8 mouse cellular contexts compared by ENCODE assay signal in genomic region chr11:84525421-84526274, GRCm38 (mm10). TPM values are rescaled to one million over a fixed set of nuclear protein-coding genes. Genes with fewer than 3 reads are reported as not detected.
A peak's percentile ranks its signal among the peaks of the same experiment; 100 is the strongest.
DNase-seq lines count a peak whose midpoint lies in the region; ATAC-seq and TF ChIP-seq lines count a peak whose summit lies in the region.
"Had no signal": no experiment of that assay in that cellular context is flagged by ENCODE, and none has a peak within 500 bp of the region (broad histone marks: within the 10 kb centered on the region; RNA-seq: fewer than 3 reads in every experiment).

Lhx1 (minus strand) TSS chr11:84525535.

- H3K4me3 ChIP-seq in ES-Bruce4 (ENCODE audit: low read depth, low read length): peak within 1 kb of the TSS; percentile 62
- H3K4me3 ChIP-seq in embryonic facial prominence, embryonic 12.5 days: peak within 1 kb of the TSS; percentile 47
- peak within 1 kb of the TSS; percentile 37 for H3K4me3 ChIP-seq in liver, embryonic 16.5 days (ENCODE audit: low read depth, low read length)

- no peaks in the 10 kb centered on the region for H3K9me3 ChIP-seq in ES-Bruce4 (replicated peaks; ENCODE audit: control insufficient read depth, insufficient read depth, low read length, poor library complexity, severe bottlenecking)
- no peaks in the 10 kb centered on the region for H3K9me3 ChIP-seq in embryonic facial prominence, embryonic 12.5 days
- H3K9me3 ChIP-seq in liver, embryonic 16.5 days (replicated peaks; ENCODE audit: control insufficient read depth, low read length): no peaks in the 10 kb centered on the region

- peak within 1 kb of the TSS; percentile 86 for H3K4me2 ChIP-seq in embryonic facial prominence, embryonic 12.5 days (replicated peaks)
- H3K4me2 ChIP-seq in liver, embryonic 16.5 days (ENCODE audit: low read depth, low read length): peak within 1 kb of the TSS; percentile 48

- peak; percentile 2 for TF ChIP-seq CTCF in ES-Bruce4 (IDR thresholded peaks at IDR 0.05; ENCODE audit: low read depth, low read length)

- WGBS in embryonic facial prominence, embryonic 12.5 days: under 1% methylated on average over 64 of the region's 64 CpGs
- under 1% methylated on average over 64 of the region's 64 CpGs for WGBS in liver, embryonic 16.5 days (ENCODE audit: insufficient replicate concordance)

- peak within 1 kb of the TSS; percentile 25 for H3K9ac ChIP-seq in ES-Bruce4 (ENCODE audit: low read depth, poor library complexity, severe bottlenecking)
- H3K9ac ChIP-seq in embryonic facial prominence, embryonic 12.5 days: peak within 1 kb of the TSS; percentile 38; the same call in 1 of the 2 replicates
- no peak within 1 kb of the TSS for H3K9ac ChIP-seq in liver, embryonic 16.5 days (ENCODE audit: low read depth, low read length)

- no peak within 1 kb of the TSS for H3K27ac ChIP-seq in ES-Bruce4 (ENCODE audit: insufficient read depth, low read length)
- H3K27ac ChIP-seq in embryonic facial prominence, embryonic 12.5 days: no peak within 1 kb of the TSS
- no peak within 1 kb of the TSS for H3K27ac ChIP-seq in liver, embryonic 16.5 days (ENCODE audit: low read length)

- no peaks in the 10 kb centered on the region for H3K36me3 ChIP-seq in ES-Bruce4 (ENCODE audit: control insufficient read depth, insufficient read depth, low read length, poor library complexity, severe bottlenecking)
- no peaks in the 10 kb centered on the region for H3K36me3 ChIP-seq in embryonic facial prominence, embryonic 12.5 days
- no peaks in the 10 kb centered on the region for H3K36me3 ChIP-seq in liver, embryonic 16.5 days (ENCODE audit: control insufficient read depth, insufficient read depth)

- peak; percentile 34 for DNase-seq in Muller cell, postnatal 12 days (ENCODE audit: inconsistent ontology term)
- peak; percentile 45 for DNase-seq in induced T-regulatory cell, adult 2 months (ENCODE audit: low read depth)
- DNase-seq in c-Kit-positive CD71-positive TER-119-positive erythroid progenitor cells, embryonic 14.5 days (ENCODE audit: low spot score): no peak

- no peak for TF ChIP-seq POLR2A in ES-Bruce4 (IDR thresholded peaks at IDR 0.05; ENCODE audit: insufficient read depth, low read length)

- no peaks in the 10 kb centered on the region for H3K4me1 ChIP-seq in ES-Bruce4 (ENCODE audit: control insufficient read depth, insufficient read depth, low read length)
- H3K4me1 ChIP-seq in embryonic facial prominence, embryonic 12.5 days: peaks cover 17% of the 10 kb centered on the region
- peaks cover 10% of the 10 kb centered on the region for H3K4me1 ChIP-seq in liver, embryonic 16.5 days (ENCODE audit: control insufficient read depth, low read depth, low read length)

- peak; percentile 31; the same call in 1 of the 2 replicates for ATAC-seq in embryonic facial prominence, embryonic 12.5 days (ENCODE audit: insufficient number of reproducible peaks, insufficient read depth, low FRiP score, low TSS enrichment)
- no peak for ATAC-seq in liver, embryonic 16.5 days (ENCODE audit: low read depth)
- ATAC-seq in monocyte, adult 5-6 weeks (replicated peaks; ENCODE audit: insufficient number of reproducible peaks, low FRiP score, low TSS enrichment, poor library complexity, severe bottlenecking): no peak

- H3K27me3 ChIP-seq in ES-Bruce4 (ENCODE audit: control insufficient read depth, insufficient read depth, low read length, poor library complexity, severe bottlenecking): peaks cover 86% of the 10 kb centered on the region
- H3K27me3 ChIP-seq in embryonic facial prominence, embryonic 12.5 days: peaks cover 93% of the 10 kb centered on the region
- H3K27me3 ChIP-seq in liver, embryonic 16.5 days (ENCODE audit: control insufficient read depth, insufficient read depth, low read depth, low read length): peaks cover 100% of the 10 kb centered on the region

- 0 out of 2 replicates have a peak, but pooled peaks have one; percentile 11 for TF ChIP-seq EP300 in ES-Bruce4 (IDR thresholded peaks at IDR 0.05; ENCODE audit: insufficient read depth, low read depth, low read length)

RNA-seq across cellular contexts. Expression of gene Lhx1, which starts in this region (rescaled TPM):
- 1.5 and 1.8 TPM in 2 replicates for polyA plus RNA-seq in ES-Bruce4 (2011; ENCODE audit: insufficient read depth, insufficient read length, low read depth, missing spikeins)
- polyA plus RNA-seq in embryonic facial prominence, embryonic 12.5 days (2016; fragmentation: Nextera tagmentation; extraction: Ambion mirVana): 0.55 and 0.60 TPM in 2 replicates
- polyA plus RNA-seq in liver, embryonic 16.5 days (2015; fragmentation: Nextera tagmentation; extraction: Ambion mirVana): 0.05 and 0.12 TPM in 2 replicates
- not detected in 3 replicates for total RNA-seq in monocyte, adult 5-6 weeks (2017)
- total RNA-seq: heart, adult 18-20 months had no signal

Comparison
In these comparisons a context has a peak if more than half of its experiments do, and no peak if none do; other contexts are left out.
1. Peak in ATAC-seq, H3K4me3 ChIP-seq, H3K9ac ChIP-seq and H3K4me2 ChIP-seq in embryonic facial prominence, embryonic 12.5 days; RNA of the gene not detected or under 1 TPM.